Mouse (Mus musculus) embryonic fibroblast, embryonic 13.5 days (primary cell): ENCODE results near the gene Mbd3.

ENCODE experiments used
- CTCF ChIP-seq: IDR thresholded peaks from 2 replicates; pipeline ENCODE4 v1.5.1; 2011; ENCODE audit warnings: mild to moderate bottlenecking, control low read depth, low read length, moderate library complexity, borderline replicate concordance; ENCODE audit not compliant: insufficient read depth
- POLR2A ChIP-seq: IDR thresholded peaks from 2 replicates; pipeline ENCODE4 v1.6.1; 2011; ENCODE audit warnings: low read depth, mild to moderate bottlenecking, control low read depth, low read length, moderate library complexity

DNA sequence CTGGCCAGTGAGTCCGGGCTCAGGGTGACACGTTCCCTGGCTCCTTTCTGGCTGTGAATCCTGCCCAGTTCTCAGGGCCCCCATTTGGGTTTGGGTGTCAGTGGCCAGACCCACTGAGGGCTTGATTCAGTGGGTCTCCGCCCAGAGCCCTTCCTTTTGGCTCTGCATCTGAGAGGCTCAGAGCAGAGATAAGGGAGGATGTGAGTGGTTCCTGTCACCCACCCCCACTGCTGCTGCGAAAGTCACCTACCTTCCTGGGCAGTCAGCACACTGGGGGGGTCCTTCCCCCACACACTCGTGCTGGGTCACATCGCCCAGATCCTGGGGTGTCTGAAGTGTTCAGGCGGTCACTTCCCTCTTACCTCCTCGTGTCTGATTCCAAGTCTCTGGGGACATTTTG is 46.6 kb downstream of the Mbd3 start:
- no peak for TF ChIP-seq CTCF
- TF ChIP-seq POLR2A, result no peak
